Mouse (Mus musculus) embryonic facial prominence, embryonic 10.5 days (tissue): ENCODE measurements around the gene Dennd4a. TPM values are rescaled to one million over a fixed set of nuclear protein-coding genes. Genes with fewer than 3 reads are reported as not detected.

Experiments
- DNase-seq: peaks from one replicate; pipeline ENCODE4 v3.0.0-alpha.2; 2017; ENCODE audit warnings: low spot score
- H3K27ac ChIP-seq: fragments of 300-500 bp; sonication (generic); replicated peaks from 2 replicates; pipeline ENCODE4 v1.5.1; 2016; ENCODE audit warnings: mild to moderate bottlenecking
- H3K27me3 ChIP-seq: fragments of 300-500 bp; sonication (generic); replicated peaks from 2 replicates; pipeline ENCODE4 v1.6.1; 2016; ENCODE audit warnings: low read depth, mild to moderate bottlenecking; ENCODE audit not compliant: poor library complexity, severe bottlenecking
- H3K36me3 ChIP-seq: fragments of 300-500 bp; sonication (generic); replicated peaks from 2 replicates; pipeline ENCODE4 v1.6.1; 2016; ENCODE audit warnings: mild to moderate bottlenecking, moderate library complexity
- H3K4me1 ChIP-seq: fragments of 300-500 bp; sonication (generic); 2 replicates; pipeline ENCODE4 v1.6.1; 2016
- H3K4me3 ChIP-seq: fragments of 300-500 bp; sonication (generic); 2 replicates; pipeline ENCODE4 v1.5.1; 2016; ENCODE audit warnings: mild to moderate bottlenecking, moderate library complexity
- H3K9me3 ChIP-seq: fragments of 300-500 bp; sonication (generic); 2 replicates; pipeline ENCODE4 v1.6.1; 2016; ENCODE audit warnings: mild to moderate bottlenecking
- WGBS: fragments of 180-500 bp; shearing (Covaris S2); methylation state at CpG from one replicate; pipeline ENCODE4 v1.1.7; 2016; 5-methylcytosine and 5-hydroxymethylcytosine counted together
- polyA plus RNA-seq: library from polyadenylated mRNA; unstranded; fragments of >200 nt; fragmentation: Nextera tagmentation; extraction: Ambion mirVana; gene quantifications from 2 replicates; pipeline ENCODE4 v1.2.1, GENCODE M21; 2016

Gene Dennd4a
- polyA plus RNA-seq, 1 experiment from 2014 or later: 8.6 TPM

DNA sequence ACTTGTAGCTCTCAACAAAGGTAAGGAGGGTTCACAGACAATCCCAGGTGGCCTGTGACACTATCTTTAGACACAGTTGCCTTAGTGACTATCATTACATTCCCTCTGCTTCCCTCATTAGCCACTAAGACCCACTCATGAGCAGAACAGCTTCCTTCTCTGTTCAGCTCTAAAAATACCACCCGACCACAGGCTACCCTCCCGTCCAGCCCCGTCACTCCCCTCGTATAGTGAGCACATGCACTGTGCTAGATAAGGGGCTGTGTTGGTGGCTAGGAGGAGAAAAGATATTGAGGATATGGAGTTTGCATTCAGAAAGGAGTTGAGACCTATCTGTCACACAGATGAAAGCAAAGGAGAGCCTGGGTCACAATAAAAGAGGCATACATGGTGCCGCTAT lies 127.4 kb downstream of the Dennd4a start:
- WGBS: 85% methylated on average over 5 of the region's 5 CpGs
- Histone ChIP-seq H3K27ac (no peak overlapping the region), H3K4me3 (no peak overlapping the region), H3K9me3 (no peaks in the 10 kb centered on the region), H3K27me3 (peaks cover 24% of the 10 kb centered on the region), H3K4me1 (peaks cover 15% of the 10 kb centered on the region), H3K36me3 (no peaks in the 10 kb centered on the region)
- no peak for DNase-seq

DNA sequence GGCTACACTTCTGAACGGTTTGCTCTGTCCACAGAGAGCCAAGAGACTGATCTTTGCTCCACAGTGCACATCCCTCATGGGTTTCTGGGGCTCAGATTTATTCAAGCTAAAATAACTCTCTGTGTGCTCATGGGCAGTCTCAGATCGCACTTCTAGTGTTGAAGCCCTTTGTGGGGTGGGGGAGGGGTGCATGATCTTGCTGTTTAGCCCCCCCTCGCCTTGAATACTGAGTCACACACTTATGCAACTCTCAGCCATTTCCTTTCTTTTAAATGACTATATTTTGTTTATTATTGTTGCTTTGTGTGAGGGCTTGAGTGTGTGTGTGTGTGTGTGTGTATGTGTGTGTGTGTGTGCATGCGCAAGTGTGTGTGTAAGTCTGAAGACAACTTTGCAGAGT lies 128.1 kb downstream of the Dennd4a start:
- no peaks in the 10 kb centered on the region for H3K9me3 ChIP-seq
- H3K36me3 ChIP-seq: no peaks in the 10 kb centered on the region
- peaks cover 31% of the 10 kb centered on the region for H3K27me3 ChIP-seq
- H3K27ac ChIP-seq: no peak overlapping the region
- H3K4me3 ChIP-seq: no peak overlapping the region
- peaks cover 11% of the 10 kb centered on the region for H3K4me1 ChIP-seq
- no peak for DNase-seq
- WGBS: 66% methylated on average over 4 of the region's 4 CpGs

DNA sequence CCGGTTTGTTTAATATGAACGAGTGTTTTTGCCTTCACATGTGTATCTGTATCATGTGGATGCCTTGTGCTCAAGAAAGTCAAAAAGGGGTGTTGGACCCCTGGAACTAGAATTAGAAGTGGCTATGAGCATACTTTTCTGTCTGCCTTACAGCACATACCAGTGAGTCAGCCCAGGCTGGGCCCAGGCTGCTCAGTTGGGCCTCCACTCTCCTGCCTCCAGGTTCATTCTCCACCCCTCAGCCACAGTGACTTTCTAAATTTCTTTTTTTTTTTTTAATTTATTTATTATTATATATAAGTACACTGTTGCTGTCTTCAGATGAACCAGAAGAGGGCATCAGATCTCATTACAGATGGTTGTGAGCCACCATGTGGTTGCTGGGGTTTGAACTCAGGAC lies 128.7 kb downstream of the Dennd4a start:
- DNase-seq: no peak

DNA sequence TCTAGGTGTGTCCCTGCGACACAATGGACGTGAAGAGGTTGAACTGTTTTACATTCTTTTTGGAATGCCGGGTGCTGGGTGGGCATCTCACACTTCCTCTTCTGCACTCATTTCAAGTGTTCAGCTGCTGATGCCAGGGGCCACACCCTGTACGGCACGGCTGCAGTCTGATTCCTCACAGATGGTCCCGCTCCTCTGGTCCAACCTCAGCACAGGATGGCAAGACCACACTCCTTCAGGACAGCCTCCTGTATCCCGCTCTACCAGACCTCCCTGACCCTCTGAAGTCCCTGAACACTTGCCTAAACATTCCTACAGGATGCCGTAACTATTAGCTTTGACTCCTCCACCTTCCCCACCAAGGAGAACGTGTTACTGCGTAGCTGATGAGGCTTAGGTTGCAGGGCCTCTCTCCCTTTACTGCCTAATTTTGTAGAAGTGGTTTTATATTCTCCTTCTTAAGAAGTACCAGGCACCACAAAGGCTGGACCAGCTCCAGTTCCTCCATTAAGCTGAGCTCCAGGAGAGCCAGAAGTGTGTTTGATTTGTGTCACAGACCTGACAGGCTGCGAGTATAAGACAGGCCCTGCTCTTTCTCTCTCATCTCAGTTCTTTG lies 129.7 kb downstream of the Dennd4a start:
- no peaks in the 10 kb centered on the region for H3K9me3 ChIP-seq
- 80% methylated on average over 11 of the region's 11 CpGs for WGBS
- H3K36me3 ChIP-seq: no peaks in the 10 kb centered on the region
- peaks cover 42% of the 10 kb centered on the region for H3K27me3 ChIP-seq
- H3K4me1 ChIP-seq: 0 out of 2 replicates have a peak, but pooled peaks cover 7% of the 10 kb centered on the region
- DNase-seq: no peak
- no peak overlapping the region for H3K4me3 ChIP-seq
- no peak overlapping the region for H3K27ac ChIP-seq

More for the DNA sequence above, 128.7 kb downstream of the Dennd4a start:
- H3K4me3 ChIP-seq: no peak overlapping the region
- WGBS: 81% methylated on average over 2 of the region's 2 CpGs
- H3K9me3 ChIP-seq: no peaks in the 10 kb centered on the region
- no peaks in the 10 kb centered on the region for H3K36me3 ChIP-seq
- peaks cover 8% of the 10 kb centered on the region; the same call in 1 of the 2 replicates for H3K4me1 ChIP-seq
- H3K27me3 ChIP-seq: peaks cover 36% of the 10 kb centered on the region
- H3K27ac ChIP-seq: no peak overlapping the region

DNA sequence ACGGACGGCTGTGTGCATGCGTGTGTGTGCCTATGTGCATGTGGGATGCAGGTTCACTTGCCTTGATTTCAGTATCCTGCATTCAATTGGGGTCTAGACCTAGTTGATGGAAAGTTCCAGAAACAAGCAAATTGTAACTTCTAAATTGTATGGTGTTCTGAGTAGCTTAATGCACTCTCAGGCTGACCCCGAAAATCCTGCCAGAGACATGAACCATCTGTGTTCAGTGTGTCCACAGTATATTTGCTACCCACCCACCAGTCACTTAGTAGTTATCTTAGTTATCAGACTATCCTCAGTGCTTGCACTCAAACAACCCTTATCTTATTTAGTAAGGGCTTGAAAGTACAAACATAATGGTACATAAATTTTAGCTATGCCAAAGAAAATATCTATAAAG lies 130.5 kb downstream of the Dennd4a start:
- Histone ChIP-seq H3K27me3 (peaks cover 38% of the 10 kb centered on the region), H3K4me1 (peaks cover 8% of the 10 kb centered on the region; the same call in 1 of the 2 replicates), H3K36me3 (no peaks in the 10 kb centered on the region), H3K27ac (no peak overlapping the region), H3K4me3 (no peak overlapping the region), H3K9me3 (no peaks in the 10 kb centered on the region)
- 88% methylated on average over 4 of the region's 4 CpGs for WGBS
- no peak for DNase-seq

DNA sequence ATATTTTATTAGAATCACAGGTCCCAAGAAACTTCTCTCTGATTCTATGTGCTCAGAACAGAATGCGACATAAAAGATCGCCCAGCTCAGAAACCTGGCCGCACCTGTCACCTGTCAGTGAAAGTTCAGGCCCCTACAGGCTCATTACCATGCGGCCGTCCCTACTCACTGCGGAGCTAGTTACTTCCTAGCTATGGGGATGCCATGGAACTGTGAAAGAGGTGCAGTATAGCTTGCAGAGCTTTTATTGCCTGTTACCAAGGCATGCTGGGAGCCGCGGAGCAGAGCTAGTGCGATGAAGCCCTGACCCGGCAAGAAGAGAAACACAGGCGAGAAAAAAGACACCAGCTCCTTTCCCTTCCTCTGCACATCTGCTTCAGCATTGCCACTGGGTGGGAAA lies 132.9 kb downstream of the Dennd4a start:
- WGBS: 24% methylated on average over 11 of the region's 11 CpGs
- no peaks in the 10 kb centered on the region for H3K36me3 ChIP-seq
- H3K4me1 ChIP-seq: peaks cover 8% of the 10 kb centered on the region; the same call in 1 of the 2 replicates
- peaks cover 54% of the 10 kb centered on the region for H3K27me3 ChIP-seq
- H3K9me3 ChIP-seq: no peaks in the 10 kb centered on the region
- no peak overlapping the region for H3K4me3 ChIP-seq
- no peak for DNase-seq
- H3K27ac ChIP-seq: no peak overlapping the region

DNA sequence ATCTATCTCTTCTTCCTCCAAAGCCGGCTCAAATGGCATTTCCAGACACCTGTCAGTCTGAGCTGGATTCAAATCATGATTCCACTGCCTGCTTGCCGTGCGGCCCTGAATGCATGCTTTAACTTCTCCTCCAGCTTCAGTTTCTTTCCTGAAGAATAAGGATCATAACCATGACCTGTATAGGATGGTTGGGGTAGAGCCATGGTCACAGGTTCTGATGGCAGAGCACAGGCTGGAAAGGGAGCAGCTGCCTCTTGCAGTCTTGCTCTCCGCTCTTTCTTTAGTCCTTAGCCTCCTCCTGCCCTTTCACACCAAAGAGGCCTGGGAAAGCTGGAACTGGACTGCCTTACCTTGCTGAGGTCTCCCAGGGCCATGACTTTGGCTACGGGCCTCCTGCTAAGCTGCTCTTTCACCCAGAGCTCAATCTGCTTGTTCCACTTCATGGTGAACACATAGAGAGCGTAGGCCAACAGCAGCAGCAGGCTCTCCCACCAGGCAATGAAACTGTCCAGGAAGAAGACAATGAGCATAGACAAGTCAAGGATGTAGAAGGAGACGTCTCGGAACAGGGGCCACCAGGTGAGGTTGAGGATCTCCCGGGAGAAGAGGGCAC lies 136.4 kb downstream of the Dennd4a start:
- 88% methylated on average over 9 of the region's 9 CpGs for WGBS
- peaks cover 82% of the 10 kb centered on the region for H3K27me3 ChIP-seq

DNA sequence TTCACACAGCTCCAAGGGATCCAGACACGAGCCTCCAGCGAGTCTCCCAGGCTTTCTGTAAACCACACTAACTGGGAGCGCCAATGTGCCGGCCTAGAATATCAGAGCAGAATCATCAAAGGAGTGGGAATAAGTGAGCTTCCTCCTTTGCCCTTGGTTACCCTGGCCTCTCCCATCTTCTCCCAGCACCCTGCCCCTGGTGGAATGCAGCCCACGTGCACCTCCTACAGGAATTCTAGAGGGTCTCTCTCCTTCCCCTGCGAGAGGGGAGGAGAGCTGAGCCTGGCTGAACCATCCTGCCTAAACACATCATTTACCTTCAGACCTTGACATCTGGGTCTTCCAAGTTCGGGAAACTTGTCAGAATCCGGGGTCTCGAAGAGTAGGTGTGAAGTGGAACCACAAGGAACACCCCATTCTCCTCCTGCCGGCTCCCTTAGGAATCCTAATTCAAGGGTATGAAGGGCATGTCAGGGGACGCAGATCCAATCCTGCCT lies 140.1 kb downstream of the Dennd4a start, which contains the start of gene Slc24a1:
Gene Slc24a1 (minus strand): TSS at position 447 of the 497 bp plus-strand sequence.
- 37% methylated on average over 11 of the region's 11 CpGs for WGBS
- Histone ChIP-seq H3K36me3 (no peaks in the 10 kb centered on the region), H3K4me3 (no peak within 1 kb of the TSS), H3K4me1 (peaks cover 12% of the 10 kb centered on the region), H3K27ac (no peak within 1 kb of the TSS), H3K27me3 (peaks cover 69% of the 10 kb centered on the region), H3K9me3 (no peaks in the 10 kb centered on the region)
- no peak for DNase-seq

More for the DNA sequence above, 136.4 kb downstream of the Dennd4a start:
- no peak overlapping the region for H3K4me3 ChIP-seq
- H3K4me1 ChIP-seq: peaks cover 14% of the 10 kb centered on the region; the same call in 1 of the 2 replicates
- H3K27ac ChIP-seq: no peak overlapping the region
- H3K9me3 ChIP-seq: no peaks in the 10 kb centered on the region
- H3K36me3 ChIP-seq: no peaks in the 10 kb centered on the region
- DNase-seq: no peak

DNA sequence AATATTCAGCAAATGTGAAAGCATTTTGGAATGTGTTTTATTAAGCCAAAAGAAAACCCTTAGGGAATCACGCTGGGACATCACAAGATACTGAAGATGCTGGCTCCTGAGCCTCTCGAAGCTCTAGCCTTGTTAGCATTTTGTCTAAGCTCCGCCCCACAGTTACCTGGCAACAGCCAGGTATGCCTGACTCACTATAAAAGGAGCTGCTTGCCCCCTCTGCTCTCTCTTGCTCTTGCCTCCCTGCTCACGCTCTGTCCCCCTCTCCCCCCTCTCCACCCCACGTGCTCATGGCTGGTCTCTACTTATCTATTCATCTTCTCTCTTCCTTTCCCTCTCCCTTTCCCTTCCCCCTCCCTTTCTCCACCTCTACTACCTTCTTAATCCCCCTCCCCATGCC lies 140.9 kb downstream of the Dennd4a start:
- DNase-seq: no peak
- WGBS: 13% methylated on average over 5 of the region's 5 CpGs
- no peak overlapping the region for H3K4me3 ChIP-seq
- H3K9me3 ChIP-seq: no peaks in the 10 kb centered on the region
- no peaks in the 10 kb centered on the region for H3K36me3 ChIP-seq
- H3K27me3 ChIP-seq: peaks cover 69% of the 10 kb centered on the region
- no peak overlapping the region for H3K27ac ChIP-seq
- H3K4me1 ChIP-seq: peaks cover 13% of the 10 kb centered on the region

DNA sequence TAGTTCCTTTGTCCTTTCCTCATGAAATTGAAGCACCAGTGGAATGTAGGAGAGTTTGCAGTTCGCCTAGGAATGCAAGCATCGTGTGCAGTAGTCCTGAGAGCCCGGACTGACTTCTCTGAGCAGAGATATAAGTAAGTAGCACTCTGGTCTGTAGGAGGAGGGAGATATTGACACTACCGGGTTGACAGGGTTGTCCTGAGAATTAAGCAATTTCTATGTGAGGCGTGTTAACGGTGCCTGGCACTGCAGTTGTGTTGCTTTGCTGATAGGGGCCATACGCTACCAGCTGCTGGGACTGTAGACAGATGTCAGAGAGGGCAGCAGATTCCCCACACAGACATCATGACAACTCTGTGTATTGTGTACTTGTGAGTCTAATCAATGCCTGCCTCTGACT lies 142.1 kb downstream of the Dennd4a start:
- Histone ChIP-seq H3K27me3 (peaks cover 59% of the 10 kb centered on the region), H3K4me1 (peaks cover 13% of the 10 kb centered on the region), H3K27ac (no peak overlapping the region), H3K9me3 (no peaks in the 10 kb centered on the region), H3K4me3 (no peak overlapping the region), H3K36me3 (no peaks in the 10 kb centered on the region)
- WGBS: 81% methylated on average over 7 of the region's 7 CpGs
- no peak for DNase-seq

DNA sequence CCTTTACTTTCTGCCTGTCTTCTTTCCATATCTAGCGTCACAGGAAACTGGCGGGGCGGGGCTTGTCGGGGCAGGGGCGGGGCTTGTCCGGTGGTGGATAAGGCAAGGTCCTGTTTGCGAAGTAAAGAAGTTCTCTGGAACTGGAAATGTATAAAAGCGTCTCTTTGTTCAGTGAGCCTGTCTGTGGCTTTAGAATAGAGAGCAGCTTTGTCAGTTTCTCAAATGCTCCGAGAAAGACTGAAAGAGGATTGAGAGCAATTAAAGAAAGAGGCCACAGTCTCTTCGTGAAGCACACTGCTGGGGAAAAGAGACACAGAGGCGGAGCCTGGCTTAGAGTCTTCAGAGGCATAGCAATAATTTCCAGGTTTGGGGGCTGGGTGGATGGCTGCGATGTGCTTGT lies 145.2 kb downstream of the Dennd4a start:
- Histone ChIP-seq H3K36me3 (no peaks in the 10 kb centered on the region; the same call in 1 of the 2 replicates), H3K4me3 (peak overlapping the region; percentile 37), H3K4me1 (peaks cover 25% of the 10 kb centered on the region), H3K27ac (peak overlapping the region; percentile 63; the same call in 1 of the 2 replicates), H3K27me3 (peaks cover 31% of the 10 kb centered on the region), H3K9me3 (no peaks in the 10 kb centered on the region)
- DNase-seq: peak; percentile 49
- WGBS: 22% methylated on average over 12 of the region's 12 CpGs

DNA sequence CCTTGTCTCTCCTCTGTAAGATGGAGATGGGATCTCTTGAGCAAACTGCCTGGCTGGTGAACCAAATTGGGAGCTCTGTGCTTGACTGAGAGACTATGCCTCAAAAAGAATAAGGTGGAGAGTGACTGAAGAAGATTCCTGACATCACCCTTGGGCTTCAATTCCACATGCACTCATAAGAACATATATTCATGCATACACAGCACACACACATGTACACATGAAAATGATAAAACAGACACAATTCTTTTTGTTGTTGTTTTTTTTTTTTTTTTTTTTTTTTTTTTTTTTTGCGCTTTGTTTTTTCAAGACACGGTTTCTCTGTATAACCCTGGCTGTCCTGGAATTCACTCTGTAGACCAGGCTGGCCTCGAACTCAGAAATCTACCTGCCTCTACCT lies 146.1 kb downstream of the Dennd4a start:
- Histone ChIP-seq H3K9me3 (no peaks in the 10 kb centered on the region), H3K4me1 (peaks cover 28% of the 10 kb centered on the region), H3K27me3 (peaks cover 21% of the 10 kb centered on the region), H3K27ac (no peak overlapping the region), H3K4me3 (no peak overlapping the region), H3K36me3 (peaks cover 7% of the 10 kb centered on the region)
- DNase-seq: no peak
- WGBS: 89% methylated on average over 3 of the region's 3 CpGs
